Mouse (Mus musculus): ENCODE measurements around the gene Abcc3. TPM values are rescaled to one million over a fixed set of nuclear protein-coding genes. Genes with fewer than 3 reads are reported as not detected.

Abcc3 gene
- total RNA-seq, 2 experiments from 2014 or later, result 6.4 to 8.3 TPM

GRCm38 (mm10) chr11:94351094-94351493 is 41.7 kb downstream of the Abcc3 start:
- DNase-seq, result no peak

DNA sequence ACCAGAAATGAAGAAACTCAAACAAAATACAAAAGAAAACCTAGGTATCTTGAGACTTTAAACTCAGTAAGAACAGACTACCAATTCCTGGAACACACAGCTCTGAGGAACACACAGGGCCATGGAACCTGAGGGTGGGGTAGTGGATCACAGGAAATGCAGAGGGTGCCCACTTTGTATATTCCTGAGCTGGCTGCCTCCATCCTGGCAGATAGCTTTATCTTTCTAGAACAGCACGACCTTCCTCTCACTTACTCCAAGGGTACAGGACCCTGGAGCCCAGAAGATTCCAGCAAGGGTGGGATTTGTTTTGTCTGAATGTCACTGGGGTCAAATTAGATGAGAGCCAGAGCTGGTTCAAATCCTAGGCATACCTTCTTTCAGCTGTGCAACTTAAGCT is 42.5 kb downstream of the Abcc3 start:
- no peak for DNase-seq

- DNase-seq, result no peak
Observed at GRCm38 (mm10) chr11:94349839-94350238, 43.0 kb downstream of the Abcc3 start.

GRCm38 (mm10) chr11:94347063-94347575 is 45.7 kb downstream of the Abcc3 start:
- no peak for DNase-seq

- peak; percentile 72 for DNase-seq
Observed at GRCm38 (mm10) chr11:94346611-94347010, 46.2 kb downstream of the Abcc3 start.

DNA sequence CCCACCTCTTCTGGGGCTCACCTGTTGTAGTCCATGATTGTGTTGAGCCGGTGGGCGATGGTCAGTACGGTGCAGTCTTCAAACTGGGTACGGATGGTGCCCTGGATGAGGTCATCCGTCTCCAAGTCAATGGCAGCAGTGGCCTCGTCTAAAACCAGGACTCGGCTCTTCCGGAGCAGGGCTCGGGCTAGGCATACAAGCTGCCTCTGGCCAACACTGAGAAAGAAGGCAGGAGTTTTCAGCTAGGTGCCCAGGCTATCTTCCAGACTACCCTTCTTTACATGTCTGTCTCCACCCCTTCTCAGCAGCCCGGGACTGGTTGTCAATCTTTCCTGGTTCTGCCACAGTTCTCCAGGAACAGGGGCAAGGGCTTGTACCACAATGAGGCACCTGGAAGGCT is 46.9 kb downstream of the Abcc3 start:
- DNase-seq, result no peak

DNA sequence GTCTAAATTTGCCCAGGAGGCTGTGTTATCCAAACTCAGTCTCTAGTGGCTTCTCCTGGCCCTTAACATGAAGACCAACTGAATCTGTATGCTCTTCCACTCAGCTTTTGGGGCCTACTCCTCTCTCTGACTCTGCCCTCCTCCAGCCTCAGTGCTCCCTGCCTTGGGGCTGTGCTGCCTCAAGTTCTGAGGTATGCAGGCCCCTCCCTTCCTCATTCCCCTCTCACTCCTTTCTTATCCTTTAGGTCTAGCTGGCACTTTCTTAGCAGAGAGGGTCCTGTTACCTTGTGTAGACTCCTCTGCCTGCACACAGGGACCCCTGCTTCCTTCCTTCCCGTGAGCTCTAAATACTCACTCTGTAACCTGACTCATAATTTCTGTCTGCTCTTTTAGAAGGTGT is 48.3 kb downstream of the Abcc3 start:
- DNase-seq, result no peak

GRCm38 (mm10) chr11:94343955-94344358 is 48.8 kb downstream of the Abcc3 start:
- no peak for DNase-seq

GRCm38 (mm10) chr11:94342114-94342905 is 50.5 kb downstream of the Abcc3 start:
- DNase-seq, result no peak

GRCm38 (mm10) chr11:94340948-94341933 is 51.6 kb downstream of the Abcc3 start:
- no peak for DNase-seq

- peak; percentile 67 for DNase-seq
Observed at GRCm38 (mm10) chr11:94339732-94340585, 52.8 kb downstream of the Abcc3 start.

DNA sequence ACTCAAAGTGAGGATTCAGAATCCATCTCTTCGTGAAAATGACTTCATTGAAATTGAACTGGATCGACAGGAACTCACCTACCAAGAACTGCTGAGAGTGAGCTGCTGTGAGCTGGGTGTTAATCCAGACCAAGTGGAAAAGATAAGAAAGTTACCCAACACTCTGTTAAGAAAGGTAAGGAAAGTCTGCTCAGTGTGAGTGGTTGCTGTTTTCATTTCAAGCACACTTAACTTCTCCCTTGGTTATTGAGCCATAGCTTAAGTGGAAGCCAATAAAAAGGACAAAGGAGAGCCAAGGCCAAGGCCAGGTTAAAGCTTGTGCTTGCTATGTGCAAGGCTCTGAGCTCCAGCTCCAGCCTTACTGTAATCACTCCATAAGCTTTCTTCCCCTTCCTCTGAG is 54.5 kb downstream of the Abcc3 start:
- no peak for DNase-seq

DNA sequence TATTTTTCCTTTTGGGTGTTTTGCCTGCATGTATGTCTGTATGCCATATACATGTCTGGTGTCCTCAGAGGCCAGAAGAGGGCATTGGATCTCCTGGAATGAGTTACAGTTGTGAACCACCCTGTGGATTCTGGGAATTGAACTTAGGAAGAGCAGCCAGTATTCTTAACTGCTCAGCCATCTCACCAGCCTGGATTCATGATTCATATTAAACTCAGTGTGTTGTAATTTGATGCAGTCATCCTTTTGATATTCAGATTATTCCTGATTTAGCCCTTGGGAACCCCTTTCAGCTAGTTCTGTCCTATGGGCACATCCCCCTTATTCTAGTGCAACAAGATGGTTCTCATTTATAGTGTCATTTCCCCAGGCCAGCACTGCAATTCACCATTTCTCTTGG is 56.2 kb downstream of the Abcc3 start:
- DNase-seq, result no peak

GRCm38 (mm10) chr11:94334386-94334968 is 58.3 kb downstream of the Abcc3 start:
- DNase-seq, result no peak

- DNase-seq, result no peak
Observed at GRCm38 (mm10) chr11:94332726-94333125, 60.1 kb downstream of the Abcc3 start.

GRCm38 (mm10) chr11:94330211-94330610 is 62.6 kb downstream of the Abcc3 start:
- no peak for DNase-seq

GRCm38 (mm10) chr11:94329270-94329891 is 63.4 kb downstream of the Abcc3 start:
- peak; percentile 59 for DNase-seq

GRCm38 (mm10) chr11:94328644-94329025 is 64.2 kb downstream of the Abcc3 start:
- no peak for DNase-seq

DNA sequence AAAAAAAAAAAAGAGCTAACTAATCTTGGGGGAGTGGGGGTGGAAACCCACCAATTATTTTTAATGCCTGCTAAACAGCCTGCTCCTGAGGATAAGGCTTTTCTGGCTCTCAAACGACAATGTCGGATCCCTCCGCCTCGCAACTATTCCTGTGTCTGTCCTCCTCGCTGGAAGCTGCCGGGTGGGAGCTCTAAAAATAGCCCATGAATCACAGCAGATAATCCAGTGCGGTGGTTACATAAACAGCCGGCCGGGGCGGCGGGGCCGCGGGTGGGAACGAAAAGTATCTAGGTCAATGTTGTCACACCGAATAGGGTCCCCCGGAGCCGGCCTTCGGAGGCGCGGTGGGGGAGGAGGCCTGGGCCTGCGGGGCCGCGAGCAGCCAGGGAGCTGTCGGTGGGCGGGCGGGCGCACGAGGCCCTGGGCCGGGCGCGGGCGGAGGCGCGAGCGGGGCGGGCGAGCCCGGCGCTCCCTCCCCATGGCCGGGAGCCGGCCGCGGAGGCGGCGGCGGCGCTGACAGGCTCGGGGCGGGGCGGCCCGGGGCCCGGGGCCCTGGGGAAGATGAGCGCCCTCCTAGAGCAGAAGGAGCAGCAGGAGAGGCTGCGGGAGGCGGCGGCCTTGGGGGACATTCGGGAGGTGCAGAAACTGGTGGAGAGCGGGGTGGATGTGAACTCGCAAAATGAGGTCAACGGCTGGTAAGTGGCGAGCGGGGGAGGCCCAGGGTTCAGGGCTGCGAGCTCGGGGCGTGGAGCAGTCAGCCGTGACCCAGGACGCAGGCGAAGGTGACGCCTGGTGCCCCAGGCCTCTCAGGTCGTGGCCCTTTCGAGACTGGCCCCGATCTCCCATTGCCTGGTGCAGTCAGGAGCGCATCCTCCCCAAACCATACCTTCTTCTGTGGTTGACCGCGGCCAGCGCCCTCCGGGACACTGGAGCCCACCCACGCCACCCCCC is 64.8 kb downstream of the Abcc3 start, which contains the start of gene Ankrd40:
Gene Ankrd40 (plus strand): TSS at position 309 of the 951 bp plus-strand sequence.
- peak; percentile 96 for DNase-seq

DNA sequence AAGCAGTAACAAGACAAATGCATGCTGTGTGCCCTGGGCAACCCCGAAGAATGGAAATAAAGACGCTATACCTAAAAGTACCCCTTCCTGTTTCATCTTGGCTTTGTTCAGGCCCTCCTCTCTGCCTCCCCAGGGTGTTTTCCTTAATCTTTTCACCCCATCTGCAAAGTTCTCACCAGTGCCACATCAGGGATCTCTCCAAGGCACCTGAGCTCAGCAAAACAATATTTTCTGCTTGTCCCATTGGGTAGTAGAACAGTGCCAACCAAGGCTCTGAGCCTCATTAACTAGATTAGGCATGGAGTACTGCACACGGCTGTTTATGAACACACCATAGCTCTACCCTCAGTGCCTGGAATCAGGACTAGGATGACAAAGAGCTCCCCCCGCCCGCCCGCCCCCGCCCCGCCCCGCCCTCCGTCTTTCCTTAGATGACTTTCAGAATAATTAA is 65.8 kb downstream of the Abcc3 start:
- DNase-seq, result no peak

All from adrenal gland, postnatal 10 days (tissue).